Mouse (Mus musculus): ENCODE results near the gene Gstt4. TPM values are rescaled to one million over a fixed set of nuclear protein-coding genes. Genes with fewer than 3 reads are reported as not detected.

Gene Gstt4
- polyA plus RNA-seq, 1 experiment from 2014 or later: not detected

GRCm38 (mm10) chr10:75855416-75855981, 33.2 kb upstream of the Gstt4 start:
- 86% methylated on average over 15 of the region's 15 CpGs for WGBS
- Histone ChIP-seq H3K4me1 (ENCODE audit: control insufficient read depth, insufficient read depth, low read length) (peaks cover 16% of the 10 kb centered on the region), H3K9ac (ENCODE audit: low read length) (no peak overlapping the region), H3K27me3 (ENCODE audit: control insufficient read depth, insufficient read depth, low read length) (no peaks in the 10 kb centered on the region), H3K4me2 (ENCODE audit: low read depth, low read length) (no peak overlapping the region), H3K4me3 (ENCODE audit: low read length) (no peak overlapping the region), H3K27ac (ENCODE audit: low read length) (no peak overlapping the region), H3K9me3 (replicated peaks; ENCODE audit: control insufficient read depth, low read length) (no peaks in the 10 kb centered on the region), H3K36me3 (ENCODE audit: control insufficient read depth, insufficient read depth) (peaks cover 14% of the 10 kb centered on the region)
- ATAC-seq (replicated peaks; ENCODE audit: extremely low read depth, insufficient read depth, low FRiP score): no peak

GRCm38 (mm10) chr10:75854791-75855190, 32.4 kb upstream of the Gstt4 start:
- Histone ChIP-seq H3K4me3 (ENCODE audit: low read length) (no peak overlapping the region), H3K27ac (ENCODE audit: low read length) (no peak overlapping the region), H3K9me3 (replicated peaks; ENCODE audit: control insufficient read depth, low read length) (no peaks in the 10 kb centered on the region), H3K36me3 (ENCODE audit: control insufficient read depth, insufficient read depth) (peaks cover 14% of the 10 kb centered on the region), H3K27me3 (ENCODE audit: control insufficient read depth, insufficient read depth, low read length) (no peaks in the 10 kb centered on the region), H3K4me2 (ENCODE audit: low read depth, low read length) (no peak overlapping the region), H3K4me1 (ENCODE audit: control insufficient read depth, insufficient read depth, low read length) (peaks cover 13% of the 10 kb centered on the region), H3K9ac (ENCODE audit: low read length) (no peak overlapping the region)
- no peak for ATAC-seq (replicated peaks; ENCODE audit: extremely low read depth, insufficient read depth, low FRiP score)
- WGBS: 62% methylated on average over 6 of the region's 6 CpGs

DNA sequence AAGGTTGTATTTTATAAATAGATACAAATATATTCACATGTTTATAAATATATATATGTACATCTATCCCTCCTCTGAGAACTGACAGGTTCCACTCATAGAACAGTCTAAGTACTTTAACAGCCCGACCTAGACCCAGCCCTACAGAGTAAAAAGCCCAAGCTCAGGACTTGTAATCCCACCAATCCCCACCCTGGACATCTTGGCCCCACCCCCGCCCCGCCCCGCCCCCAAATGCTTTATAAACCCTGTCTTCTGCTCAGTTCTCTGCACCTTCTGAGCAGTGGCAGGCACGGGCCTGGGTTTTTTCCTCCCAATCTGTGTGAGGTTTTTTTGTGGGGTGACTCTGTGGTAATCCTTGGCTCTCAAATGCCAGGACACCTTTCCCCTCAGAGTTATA, 31.8 kb upstream of the Gstt4 start:
- 36% methylated on average over 5 of the region's 5 CpGs for WGBS
- Histone ChIP-seq H3K9me3 (replicated peaks; ENCODE audit: control insufficient read depth, low read length) (no peaks in the 10 kb centered on the region), H3K4me1 (ENCODE audit: control insufficient read depth, insufficient read depth, low read length) (peaks cover 11% of the 10 kb centered on the region), H3K27me3 (ENCODE audit: control insufficient read depth, insufficient read depth, low read length) (no peaks in the 10 kb centered on the region), H3K27ac (ENCODE audit: low read length) (no peak overlapping the region), H3K9ac (ENCODE audit: low read length) (no peak overlapping the region), H3K36me3 (ENCODE audit: control insufficient read depth, insufficient read depth) (peaks cover 14% of the 10 kb centered on the region), H3K4me3 (ENCODE audit: low read length) (no peak overlapping the region), H3K4me2 (ENCODE audit: low read depth, low read length) (no peak overlapping the region)
- no peak for ATAC-seq (replicated peaks; ENCODE audit: extremely low read depth, insufficient read depth, low FRiP score)

- H3K4me1 ChIP-seq (ENCODE audit: control insufficient read depth, insufficient read depth, low read length): peaks cover 5% of the 10 kb centered on the region
- ATAC-seq (replicated peaks; ENCODE audit: extremely low read depth, insufficient read depth, low FRiP score): no peak
- H3K4me2 ChIP-seq (ENCODE audit: low read depth, low read length): no peak overlapping the region
- H3K9ac ChIP-seq (ENCODE audit: low read length): no peak overlapping the region
- H3K4me3 ChIP-seq (ENCODE audit: low read length): no peak overlapping the region
- no peak overlapping the region for H3K27ac ChIP-seq (ENCODE audit: low read length)
- peaks cover 13% of the 10 kb centered on the region for H3K36me3 ChIP-seq (ENCODE audit: control insufficient read depth, insufficient read depth)
- no peaks in the 10 kb centered on the region for H3K27me3 ChIP-seq (ENCODE audit: control insufficient read depth, insufficient read depth, low read length)
- WGBS: 25% methylated on average over 10 of the region's 10 CpGs
- H3K9me3 ChIP-seq (replicated peaks; ENCODE audit: control insufficient read depth, low read length): no peaks in the 10 kb centered on the region
Observed at GRCm38 (mm10) chr10:75853452-75853851, 31.1 kb upstream of the Gstt4 start.

GRCm38 (mm10) chr10:75852539-75853125, 30.3 kb upstream of the Gstt4 start:
- H3K9ac ChIP-seq (ENCODE audit: low read length): no peak overlapping the region
- H3K4me1 ChIP-seq (ENCODE audit: control insufficient read depth, insufficient read depth, low read length): no peaks in the 10 kb centered on the region
- 94% methylated on average over 12 of the region's 12 CpGs for WGBS
- H3K9me3 ChIP-seq (replicated peaks; ENCODE audit: control insufficient read depth, low read length): no peaks in the 10 kb centered on the region
- no peak overlapping the region for H3K27ac ChIP-seq (ENCODE audit: low read length)
- no peaks in the 10 kb centered on the region for H3K27me3 ChIP-seq (ENCODE audit: control insufficient read depth, insufficient read depth, low read length)
- no peak overlapping the region for H3K4me2 ChIP-seq (ENCODE audit: low read depth, low read length)
- no peak overlapping the region for H3K4me3 ChIP-seq (ENCODE audit: low read length)
- peaks cover 6% of the 10 kb centered on the region; the same call in 1 of the 2 replicates for H3K36me3 ChIP-seq (ENCODE audit: control insufficient read depth, insufficient read depth)
- ATAC-seq (replicated peaks; ENCODE audit: extremely low read depth, insufficient read depth, low FRiP score): no peak

- no peak for ATAC-seq (replicated peaks; ENCODE audit: extremely low read depth, insufficient read depth, low FRiP score)
Observed at GRCm38 (mm10) chr10:75851681-75852080, 29.3 kb upstream of the Gstt4 start.

DNA sequence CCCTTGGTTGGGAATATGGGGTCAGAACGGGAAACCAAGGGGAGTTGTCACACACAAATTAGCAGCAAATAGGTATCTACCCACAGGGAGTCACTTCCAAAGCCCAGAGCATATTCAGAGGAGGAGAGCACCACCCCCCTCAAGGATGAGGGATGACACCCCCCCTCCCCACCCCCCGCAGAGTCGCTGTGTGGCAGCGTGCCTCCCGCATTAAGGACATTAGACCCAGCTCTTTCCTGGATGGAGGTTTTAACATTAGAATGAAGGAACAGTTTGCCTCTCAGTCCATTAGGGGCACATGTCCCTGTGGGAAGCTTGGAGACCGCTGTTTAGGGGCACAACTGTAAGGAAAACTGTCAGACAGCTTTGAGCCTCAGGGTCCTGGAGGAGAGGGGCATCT, 28.7 kb upstream of the Gstt4 start:
- H3K9ac ChIP-seq (ENCODE audit: low read length): no peak overlapping the region
- H3K27ac ChIP-seq (ENCODE audit: low read length): no peak overlapping the region
- H3K9me3 ChIP-seq (replicated peaks; ENCODE audit: control insufficient read depth, low read length): no peaks in the 10 kb centered on the region
- no peak overlapping the region for H3K4me2 ChIP-seq (ENCODE audit: low read depth, low read length)
- H3K27me3 ChIP-seq (ENCODE audit: control insufficient read depth, insufficient read depth, low read length): no peaks in the 10 kb centered on the region
- no peaks in the 10 kb centered on the region for H3K4me1 ChIP-seq (ENCODE audit: control insufficient read depth, insufficient read depth, low read length)
- no peaks in the 10 kb centered on the region for H3K36me3 ChIP-seq (ENCODE audit: control insufficient read depth, insufficient read depth)
- 16% methylated on average over 6 of the region's 6 CpGs for WGBS
- H3K4me3 ChIP-seq (ENCODE audit: low read length): no peak overlapping the region
- ATAC-seq (replicated peaks; ENCODE audit: extremely low read depth, insufficient read depth, low FRiP score): no peak

More at GRCm38 (mm10) chr10:75851681-75852080, 29.3 kb upstream of the Gstt4 start:
- 45% methylated on average over 3 of the region's 3 CpGs for WGBS
- Histone ChIP-seq H3K36me3 (ENCODE audit: control insufficient read depth, insufficient read depth) (no peaks in the 10 kb centered on the region), H3K9me3 (replicated peaks; ENCODE audit: control insufficient read depth, low read length) (no peaks in the 10 kb centered on the region), H3K4me1 (ENCODE audit: control insufficient read depth, insufficient read depth, low read length) (no peaks in the 10 kb centered on the region), H3K4me3 (ENCODE audit: low read length) (no peak overlapping the region), H3K4me2 (ENCODE audit: low read depth, low read length) (no peak overlapping the region), H3K27ac (ENCODE audit: low read length) (no peak overlapping the region), H3K9ac (ENCODE audit: low read length) (no peak overlapping the region), H3K27me3 (ENCODE audit: control insufficient read depth, insufficient read depth, low read length) (no peaks in the 10 kb centered on the region)

GRCm38 (mm10) chr10:75848382-75848781, 26.0 kb upstream of the Gstt4 start:
- no peak for ATAC-seq (replicated peaks; ENCODE audit: extremely low read depth, insufficient read depth, low FRiP score)
- no peaks in the 10 kb centered on the region for H3K27me3 ChIP-seq (ENCODE audit: control insufficient read depth, insufficient read depth, low read length)
- H3K36me3 ChIP-seq (ENCODE audit: control insufficient read depth, insufficient read depth): no peaks in the 10 kb centered on the region
- H3K4me1 ChIP-seq (ENCODE audit: control insufficient read depth, insufficient read depth, low read length): no peaks in the 10 kb centered on the region
- WGBS: 29% methylated on average over 3 of the region's 3 CpGs
- no peak overlapping the region for H3K4me2 ChIP-seq (ENCODE audit: low read depth, low read length)
- no peaks in the 10 kb centered on the region for H3K9me3 ChIP-seq (replicated peaks; ENCODE audit: control insufficient read depth, low read length)
- no peak overlapping the region for H3K9ac ChIP-seq (ENCODE audit: low read length)
- H3K27ac ChIP-seq (ENCODE audit: low read length): no peak overlapping the region
- no peak overlapping the region for H3K4me3 ChIP-seq (ENCODE audit: low read length)

- no peak overlapping the region for H3K27ac ChIP-seq (ENCODE audit: low read length)
- no peak overlapping the region for H3K4me3 ChIP-seq (ENCODE audit: low read length)
- WGBS: 66% methylated on average over 6 of the region's 6 CpGs
- H3K4me1 ChIP-seq (ENCODE audit: control insufficient read depth, insufficient read depth, low read length): no peaks in the 10 kb centered on the region
- no peak overlapping the region for H3K4me2 ChIP-seq (ENCODE audit: low read depth, low read length)
- no peak for ATAC-seq (replicated peaks; ENCODE audit: extremely low read depth, insufficient read depth, low FRiP score)
- no peak overlapping the region for H3K9ac ChIP-seq (ENCODE audit: low read length)
- no peaks in the 10 kb centered on the region for H3K27me3 ChIP-seq (ENCODE audit: control insufficient read depth, insufficient read depth, low read length)
- H3K36me3 ChIP-seq (ENCODE audit: control insufficient read depth, insufficient read depth): no peaks in the 10 kb centered on the region
- no peaks in the 10 kb centered on the region for H3K9me3 ChIP-seq (replicated peaks; ENCODE audit: control insufficient read depth, low read length)
Observed at GRCm38 (mm10) chr10:75845306-75845930, 23.1 kb upstream of the Gstt4 start.

All from heart, embryonic 16.5 days (tissue).